Mouse (Mus musculus) testis, adult 2 months (tissue): ENCODE data around the gene Gm44973.

Source experiments
- CTCF ChIP-seq: fragments of 200-500 bp; IDR thresholded peaks from 2 replicates; pipeline ENCODE4 v1.5.1; 2012; ENCODE audit warnings: low read depth, mild to moderate bottlenecking, inconsistent platforms, low read length, moderate library complexity; ENCODE audit not compliant: control insufficient read depth, insufficient read depth, insufficient replicate concordance
- POLR2A ChIP-seq: fragments of 200-500 bp; IDR thresholded peaks from 2 replicates; pipeline ENCODE4 v1.6.1; 2012; ENCODE audit warnings: low read depth, mild to moderate bottlenecking, inconsistent platforms, low read length, moderate library complexity; ENCODE audit not compliant: control insufficient read depth

DNA sequence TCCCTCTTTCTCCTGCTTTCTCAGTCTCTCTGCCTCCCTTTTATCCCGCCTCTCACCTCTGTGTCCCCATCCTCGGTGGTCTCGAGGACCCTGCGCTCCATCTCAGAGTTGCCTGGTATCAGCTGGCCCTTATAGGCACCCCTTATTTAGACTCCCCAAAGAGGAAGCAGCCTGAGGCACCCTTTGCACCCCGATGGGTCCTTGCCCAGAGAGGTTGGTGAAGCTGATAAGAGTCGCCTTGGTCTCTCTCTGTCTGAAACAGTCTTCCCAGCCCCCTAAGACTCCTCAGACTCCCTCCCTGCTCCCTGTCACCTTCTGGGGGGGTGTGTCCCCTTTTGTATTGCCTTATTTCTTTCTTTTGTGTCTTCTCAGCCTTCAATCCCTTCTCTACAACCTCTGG lies 44.2 kb upstream of the Gm44973 start, which contains the start of gene Sbk3:
- no peak for TF ChIP-seq CTCF
- no peak for TF ChIP-seq POLR2A
